Mouse (Mus musculus): ENCODE measurements around the gene Myt1l.

The Myt1l gene

GRCm38 (mm10) chr12:29528031-29528771 is at the start of gene Myt1l:
TSS of gene Myt1l (plus strand) at chr12:29528384.
- peak; percentile 78 for DNase-seq

GRCm38 (mm10) chr12:29486424-29487035 is 41.7 kb upstream of the Myt1l start:
- no peak for DNase-seq

GRCm38 (mm10) chr12:29526236-29526644 is 1.9 kb upstream of the Myt1l start:
- peak; percentile 89 for DNase-seq

- DNase-seq: peak; percentile 90
Observed at GRCm38 (mm10) chr12:29527048-29527761, 979 bp upstream of the Myt1l start.

GRCm38 (mm10) chr12:29530241-29530725 is 2.1 kb downstream of the Myt1l start:
- DNase-seq: no peak

- DNase-seq: peak; percentile 58
Observed at GRCm38 (mm10) chr12:29530823-29531222, 2.6 kb downstream of the Myt1l start.

- peak; percentile 72 for DNase-seq
Observed at GRCm38 (mm10) chr12:29533071-29533876, 5.1 kb downstream of the Myt1l start.

GRCm38 (mm10) chr12:29534326-29534725 is 6.1 kb downstream of the Myt1l start:
- peak; percentile 71 for DNase-seq

- peak; percentile 72 for DNase-seq
Observed at GRCm38 (mm10) chr12:29534761-29535300, 6.6 kb downstream of the Myt1l start.

GRCm38 (mm10) chr12:29537916-29538315 is 9.7 kb downstream of the Myt1l start:
- peak; percentile 76 for DNase-seq

- DNase-seq: peak; percentile 69
Observed at GRCm38 (mm10) chr12:29538456-29538855, 10.3 kb downstream of the Myt1l start.

GRCm38 (mm10) chr12:29539106-29539505 is 10.9 kb downstream of the Myt1l start:
- peak; percentile 43 for DNase-seq

GRCm38 (mm10) chr12:29540741-29541140 is 12.6 kb downstream of the Myt1l start:
- no peak for DNase-seq

GRCm38 (mm10) chr12:29546073-29546472 is 17.9 kb downstream of the Myt1l start:
- DNase-seq: no peak

GRCm38 (mm10) chr12:29547112-29547511 is 18.9 kb downstream of the Myt1l start:
- DNase-seq: peak; percentile 56

GRCm38 (mm10) chr12:29547755-29548154 is 19.6 kb downstream of the Myt1l start:
- DNase-seq: peak; percentile 93

- DNase-seq: no peak
Observed at GRCm38 (mm10) chr12:29553138-29553537, 25.0 kb downstream of the Myt1l start.

GRCm38 (mm10) chr12:29555718-29556117 is 27.5 kb downstream of the Myt1l start:
- no peak for DNase-seq

GRCm38 (mm10) chr12:29556408-29556807 is 28.2 kb downstream of the Myt1l start:
- DNase-seq: no peak

- DNase-seq: no peak
Observed at GRCm38 (mm10) chr12:29556901-29557300, 28.7 kb downstream of the Myt1l start.

GRCm38 (mm10) chr12:29559769-29560168 is 31.6 kb downstream of the Myt1l start:
- no peak for DNase-seq

GRCm38 (mm10) chr12:29561222-29561621 is 33.0 kb downstream of the Myt1l start:
- DNase-seq: no peak

Data from cerebellum, adult 9-10 months (tissue).